Mouse (Mus musculus) heart, postnatal 36 days (tissue): ENCODE measurements around the gene Pmpca. TPM values are rescaled to one million over a fixed set of nuclear protein-coding genes. Genes with fewer than 3 reads are reported as not detected.
"Not testable (repeated sequence)": the region's sequence is repeated elsewhere in the genome, so short reads cannot be mapped to it uniquely, and the experiment has no call there.

Source experiments
- DNase-seq, 2 experiments: peaks; one replicate each; pipeline ENCODE4 v3.0.0; 2021 to 2022
- intact Hi-C: fragments of 180-260 bp; cut with DNase I; formaldehyde crosslinking; loops from one replicate; pipeline ENCODE4 v1.15.1; 2025
- total RNA-seq, 2 experiments: library from RNA; stranded (reverse); gene quantifications; 2 replicates each; pipeline ENCODE4 v1.2.3; 2021

Pmpca gene
- total RNA-seq, 2 experiments from 2014 or later: 137 to 154 TPM

DNA sequence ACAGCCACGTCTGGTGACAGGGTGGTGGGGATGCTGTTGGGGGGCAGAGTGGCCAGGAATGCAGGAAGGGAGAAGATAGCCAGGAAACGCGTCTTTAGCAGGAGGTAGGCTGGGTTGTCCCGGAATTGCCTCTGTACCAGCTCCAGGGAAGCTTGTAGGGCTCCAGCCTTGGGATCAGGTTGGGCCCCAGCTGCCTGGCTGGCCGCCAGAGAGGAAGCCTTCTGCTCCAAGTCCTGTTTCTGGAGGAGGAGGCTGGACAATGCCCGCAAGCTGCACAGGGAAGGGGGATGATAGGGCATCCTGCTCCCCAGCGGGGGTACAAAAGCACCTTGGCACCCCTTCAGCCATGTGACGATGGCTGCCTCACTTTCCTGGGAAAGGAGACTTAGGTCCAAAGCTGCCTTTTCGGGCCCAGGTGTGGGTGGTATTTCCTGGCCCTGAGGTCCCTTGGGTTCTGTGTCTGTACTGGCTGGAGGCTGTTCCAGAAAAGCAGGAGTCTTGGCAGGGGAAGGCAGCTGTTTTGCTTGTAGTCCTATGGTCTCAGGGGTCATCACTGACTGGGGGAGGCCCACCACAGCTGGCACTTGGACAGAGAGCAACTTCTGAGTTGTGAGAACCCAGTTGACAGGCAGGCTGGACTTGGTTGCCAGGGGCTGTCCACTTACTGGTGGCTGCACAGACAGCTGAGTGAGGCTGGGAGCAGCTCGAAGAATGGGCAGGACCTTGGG lies 24.2 kb upstream of the Pmpca start:
- intact Hi-C loops: no loop called here
- peak; percentile 84 for DNase-seq

- intact Hi-C loops: no loop called here
- DNase-seq: no peak
Measured at GRCm38 (mm10) chr2:26367911-26368310, 21.2 kb upstream of the Pmpca start.

- intact Hi-C loops: no loop called here
- peak; percentile 51 to 58 for DNase-seq
Measured at GRCm38 (mm10) chr2:26368572-26368971, 20.6 kb upstream of the Pmpca start.

DNA sequence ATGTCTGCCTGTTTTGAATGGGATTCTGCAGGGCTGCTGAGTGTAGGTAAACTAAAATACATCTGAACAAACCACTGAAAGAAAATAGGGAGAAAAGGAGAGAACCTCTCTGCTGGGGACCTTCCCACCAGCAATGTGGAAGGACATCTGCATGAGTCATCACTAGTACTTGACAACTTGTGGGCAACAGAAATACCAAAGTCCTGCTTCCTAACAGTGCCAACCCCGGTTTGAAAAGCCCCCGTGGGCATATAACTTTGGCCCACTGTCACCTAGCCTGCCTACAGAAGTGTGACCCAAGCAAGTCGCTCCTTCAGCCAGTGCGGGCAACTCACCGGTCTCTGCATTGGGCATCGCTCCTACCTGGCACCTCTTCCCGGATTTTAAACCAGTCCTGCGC lies 16.7 kb upstream of the Pmpca start:
- intact Hi-C loops: no loop called here
- no peak for DNase-seq

DNA sequence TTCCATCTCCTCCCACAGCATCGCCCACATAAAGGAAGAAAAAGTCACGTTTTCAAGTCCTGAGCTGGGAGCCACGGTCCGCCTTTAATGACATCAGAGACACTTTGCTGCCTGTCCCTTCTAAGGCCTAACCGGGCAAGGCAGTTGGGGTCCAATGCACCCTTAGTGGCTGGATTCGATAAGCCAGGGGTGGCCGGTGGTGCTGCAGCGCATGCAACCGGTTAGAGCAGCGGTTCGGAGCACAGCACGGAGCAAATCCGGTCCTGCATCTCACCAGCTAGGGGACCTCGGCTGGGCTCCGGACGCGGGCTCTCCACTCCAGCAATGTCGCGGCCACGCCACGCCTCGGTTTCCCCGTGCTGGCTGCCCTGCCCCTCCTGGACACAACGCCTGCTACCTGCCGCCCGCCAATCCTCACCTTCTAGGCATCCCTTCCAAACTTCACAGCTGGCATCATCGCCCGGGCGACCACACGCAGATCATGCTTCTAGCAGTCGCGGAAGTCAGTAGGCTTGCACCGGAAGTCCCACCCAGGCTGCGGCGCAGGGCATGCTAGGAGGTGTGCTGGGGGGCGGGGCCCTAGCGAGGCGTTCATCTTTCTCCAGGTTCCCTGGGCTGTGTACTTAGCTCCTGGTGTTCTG lies 8.9 kb upstream of the Pmpca start, which contains the start of gene Snapc4:
Snapc4 (minus strand) TSS at position 523 of the 641 bp plus-strand sequence.
- DNase-seq: peak; percentile 78 to 79
- intact Hi-C loops: no loop called here

- intact Hi-C loops, DNase-seq: not testable (repeated sequence)
Measured at GRCm38 (mm10) chr2:26380871-26381270, 8.3 kb upstream of the Pmpca start.

GRCm38 (mm10) chr2:26387713-26388112 lies 1.4 kb upstream of the Pmpca start:
- intact Hi-C loops: loop anchor here (2.0 kb wide), 1 partner anchor 21 kb away; the partner anchor contains the start of gene Inpp5e
- DNase-seq: no peak

GRCm38 (mm10) chr2:26388682-26389153 lies 421 bp upstream of the Pmpca start:
- DNase-seq: no peak
- intact Hi-C loops: loop anchor here (2.0 kb wide), 1 partner anchor 20 kb away; the partner anchor contains the start of gene Inpp5e

GRCm38 (mm10) chr2:26390954-26391353 lies 1.8 kb downstream of the Pmpca start:
- intact Hi-C loops: no loop called here
- DNase-seq: no peak

- no peak for DNase-seq
- intact Hi-C loops: no loop called here
Measured at GRCm38 (mm10) chr2:26391617-26392016, 2.5 kb downstream of the Pmpca start.

- no peak for DNase-seq
- intact Hi-C loops: no loop called here
Measured at GRCm38 (mm10) chr2:26398978-26399377, 9.8 kb downstream of the Pmpca start.

GRCm38 (mm10) chr2:26399647-26400046 lies 10.5 kb downstream of the Pmpca start:
- DNase-seq: peak; percentile 38 to 39
- intact Hi-C loops: no loop called here

DNA sequence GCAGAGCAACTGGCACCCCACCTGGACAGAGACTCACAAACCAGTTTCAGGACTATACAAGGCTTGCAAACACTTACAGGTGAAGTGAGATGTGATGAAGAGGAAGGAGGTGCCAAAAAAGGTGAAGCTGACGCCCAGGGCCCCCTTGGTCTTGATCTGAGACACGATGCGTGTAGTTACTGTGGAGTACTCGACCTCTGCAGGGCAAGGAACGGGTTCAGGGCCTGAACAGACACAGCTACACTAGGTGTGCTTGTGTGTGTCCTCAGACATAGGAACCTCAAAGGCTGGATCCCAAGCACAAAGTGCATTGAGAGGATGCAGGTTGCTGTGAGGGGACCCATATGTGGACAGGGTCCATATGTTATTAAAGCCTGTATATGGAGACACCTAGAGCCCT lies 11.2 kb downstream of the Pmpca start:
- no peak for DNase-seq
- intact Hi-C loops: no loop called here

DNA sequence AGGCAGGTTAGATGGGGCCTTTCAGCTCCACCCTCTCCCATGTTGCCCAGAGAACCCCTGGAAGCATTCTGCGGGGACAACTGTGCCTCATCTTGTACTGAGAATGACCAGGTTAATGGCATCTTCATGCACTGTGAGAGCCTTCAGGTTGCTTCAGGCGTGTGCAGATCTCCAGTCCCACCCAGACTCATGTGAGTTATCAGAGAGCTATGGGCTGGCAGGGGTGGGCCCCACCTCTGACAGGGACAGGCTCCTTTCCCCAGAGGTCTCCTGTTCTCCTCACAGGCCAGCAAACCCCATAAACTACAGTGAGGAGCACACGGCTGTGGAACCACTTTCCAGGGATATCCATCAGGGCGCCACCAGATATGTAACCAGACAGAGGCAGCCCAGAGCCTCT lies 11.9 kb downstream of the Pmpca start:
- intact Hi-C loops: no loop called here
- no peak for DNase-seq

DNA sequence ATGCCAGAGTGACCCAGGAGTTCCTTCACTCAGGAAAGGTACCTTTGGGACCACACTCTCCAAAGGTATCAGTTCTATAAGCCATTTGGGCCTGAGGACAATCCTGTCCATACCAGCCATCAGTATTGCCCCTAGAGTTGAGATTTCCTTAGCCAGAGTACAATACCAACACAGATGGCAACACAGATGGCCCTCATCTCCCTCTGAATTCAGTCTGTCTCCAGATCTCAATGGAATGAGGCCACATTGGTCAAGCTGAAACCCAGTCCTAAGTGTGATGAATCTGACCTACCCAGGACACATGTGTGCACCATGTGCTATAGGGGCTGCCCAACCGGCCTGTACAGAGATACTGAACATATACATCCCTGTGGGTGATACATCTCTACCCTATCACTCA lies 13.1 kb downstream of the Pmpca start:
- DNase-seq: no peak
- intact Hi-C loops: no loop called here

- intact Hi-C loops: no loop called here
Measured at GRCm38 (mm10) chr2:26403306-26403705, 14.2 kb downstream of the Pmpca start.

DNA sequence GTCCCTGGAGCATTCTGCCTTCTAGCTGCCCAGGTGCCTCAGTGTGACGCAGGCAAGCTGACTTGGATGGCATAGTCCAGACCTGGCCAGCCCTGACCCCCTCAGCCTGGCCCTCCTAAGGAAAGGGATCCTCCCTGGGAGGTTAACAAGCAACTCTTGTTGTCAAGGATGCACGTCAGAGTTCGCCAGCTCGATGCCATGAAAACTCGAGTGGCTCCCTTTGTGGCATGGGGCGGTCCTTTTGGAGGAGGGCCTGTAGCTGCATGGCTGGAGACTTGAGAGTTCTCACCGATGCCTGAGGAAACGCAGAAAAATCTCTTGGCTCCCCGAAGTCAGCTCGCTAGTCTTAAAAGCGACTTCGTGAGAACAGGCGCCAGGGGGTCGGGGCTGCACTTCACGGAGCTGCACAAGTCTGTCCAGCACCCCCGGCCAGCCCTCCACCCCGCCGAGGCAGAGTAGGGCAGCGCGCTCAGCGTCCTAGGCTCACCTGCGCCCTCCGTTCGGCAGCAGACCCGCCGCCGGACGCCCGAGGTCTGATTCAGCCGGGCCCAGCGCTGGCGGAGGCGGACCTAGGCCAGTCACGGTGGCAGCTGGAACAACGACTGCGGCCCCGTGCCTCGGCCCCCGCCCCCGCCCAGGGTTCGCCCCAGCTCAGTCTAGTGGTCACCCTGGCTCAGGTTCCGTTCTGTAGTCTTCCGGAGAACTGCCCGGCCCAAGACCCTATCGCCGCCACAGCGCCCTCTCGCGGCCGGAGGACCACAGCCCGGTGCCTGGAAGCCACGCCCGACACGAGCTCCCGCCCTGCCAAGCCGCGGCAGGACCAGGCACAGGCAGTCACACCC lies 19.6 kb downstream of the Pmpca start, which contains the start of gene Inpp5e:
Inpp5e (minus strand) TSS at position 689 of the 842 bp plus-strand sequence.
- DNase-seq: peak; percentile 99 to 100
- intact Hi-C loops: loop anchor here (2.0 to 5.0 kb wide), 2 partner anchors 20 to 81 kb away; partner anchors contain the start of genes Entr1 and Pmpca

More at GRCm38 (mm10) chr2:26403306-26403705, 14.2 kb downstream of the Pmpca start:
- no peak for DNase-seq

- intact Hi-C loops: loop anchor here (2.0 to 5.0 kb wide), 2 partner anchors 21 to 82 kb away; partner anchors contain the start of genes Entr1 and Pmpca
- DNase-seq: no peak
Measured at GRCm38 (mm10) chr2:26409362-26409761, 20.2 kb downstream of the Pmpca start.

- intact Hi-C loops: no loop called here
- DNase-seq: no peak
Measured at GRCm38 (mm10) chr2:26410091-26410490, 21.0 kb downstream of the Pmpca start.

GRCm38 (mm10) chr2:26410931-26411411 lies 21.8 kb downstream of the Pmpca start:
- DNase-seq: no peak
- intact Hi-C loops: no loop called here
